Mouse (Mus musculus) CH12.LX (cell line): ENCODE data around the gene Myo10.

Source experiments
- EP300 ChIP-seq: IDR thresholded peaks from 2 replicates; pipeline ENCODE4 v1.6.1; 2011; ENCODE audit warnings: low read length, improper control_type of control experiment
- MXI1 ChIP-seq: IDR thresholded peaks from 2 replicates; pipeline ENCODE4 v1.6.1; 2011; ENCODE audit warnings: mild to moderate bottlenecking, low read depth, low read length, improper control_type of control experiment
- USF1 ChIP-seq: IDR thresholded peaks from 2 replicates; pipeline ENCODE4 v1.6.1; 2014; ENCODE audit warnings: low read depth, mild to moderate bottlenecking, inconsistent platforms, low read length, improper control_type of control experiment

GRCm38 (mm10) chr15:25811834-25812250 is 189.5 kb downstream of the Myo10 start:
- no peak for TF ChIP-seq EP300
- no peak for TF ChIP-seq USF1
- no peak for TF ChIP-seq MXI1
